Mouse (Mus musculus) CH12.LX (cell line): ENCODE results near the gene Aspg.

Source experiments
- CHD2 ChIP-seq: IDR thresholded peaks from 2 replicates; pipeline ENCODE4 v1.6.1; 2011; ENCODE audit warnings: low read length, improper control_type of control experiment
- POLR2A ChIP-seq: IDR thresholded peaks from 2 replicates; pipeline ENCODE4 v1.6.1; 2011; ENCODE audit warnings: low read depth, mild to moderate bottlenecking, improper control_type of control experiment, low read length
- RCOR1 ChIP-seq: conservative IDR thresholded peaks from 2 replicates; pipeline ENCODE4 v1.6.1; 2012; ENCODE audit warnings: low read depth, mild to moderate bottlenecking, inconsistent platforms, low read length, improper control_type of control experiment

- TF ChIP-seq RCOR1 (no peak), CHD2 (no peak), POLR2A (no peak)
Observed at GRCm38 (mm10) chr12:112170671-112171574, 64.4 kb downstream of the Aspg start.
